In genomic region chr4:129582251-129582650, GRCm38 (mm10) we compare ENCODE assay signal across 31 mouse cellular contexts. TPM values are rescaled to one million over a fixed set of nuclear protein-coding genes. Genes with fewer than 3 reads are reported as not detected.
DNase-seq lines count a peak whose midpoint lies in the region; ATAC-seq and TF ChIP-seq lines count a peak whose summit lies in the region.
"Had no signal": no experiment of that assay in that cellular context is flagged by ENCODE, and none has a peak within 500 bp of the region (broad histone marks: within the 10 kb centered on the region; RNA-seq: fewer than 3 reads in every experiment).

No protein-coding gene starts in this region.

- DNase-seq in liver, postnatal 0 days = no peak
- DNase-seq in CH12.LX (ENCODE audit: extremely low read depth) (no peak), ES-E14 (ENCODE audit: low read depth, low spot score) (peak; percentile 45)
- DNase-seq in stomach, postnatal 0 days (ENCODE audit: low spot score) = no peak
- DNase-seq in forebrain, postnatal 0 days = no peak
- no peak for DNase-seq in limb, embryonic 10.5 days (ENCODE audit: low spot score)
- DNase-seq: adrenal gland, postnatal 36 days; cerebellum, adult 18-20 months; cerebellum, postnatal 10 days; gastrocnemius, postnatal 14 days; heart, adult 11 months; kidney, adult 11 months; kidney, postnatal 36 days; left cerebral cortex, postnatal 4 days; lung, postnatal 36 days; right cerebral cortex, postnatal 4 days; thymus, postnatal 14 days had no signal

- ATAC-seq in liver, postnatal 0 days = no peak
- ATAC-seq in liver, embryonic 12.5 days = no peak
- ATAC-seq in stomach, postnatal 0 days (ENCODE audit: low FRiP score, low TSS enrichment) = no peak
- no peak for ATAC-seq in forebrain, postnatal 0 days
- ATAC-seq: hindbrain, postnatal 0 days; midbrain, embryonic 16.5 days had no signal

- no peak for TF ChIP-seq EP300 in liver, postnatal 0 days (IDR thresholded peaks at IDR 0.05; ENCODE audit: low read depth)
- TF ChIP-seq EP300 in CH12.LX (IDR thresholded peaks at IDR 0.05; ENCODE audit: low read length) = no peak
- no peak for TF ChIP-seq EP300 in stomach, postnatal 0 days (optimal IDR thresholded peaks at IDR 0.05)

- peaks cover 12% of the 10 kb centered on the region for H3K4me1 ChIP-seq in liver, postnatal 0 days (ENCODE audit: insufficient read depth)
- peaks cover 28% of the 10 kb centered on the region for H3K4me1 ChIP-seq in liver, embryonic 12.5 days
- H3K4me1 ChIP-seq in CH12.LX (ENCODE audit: control insufficient read depth in 1 of 2, insufficient read depth in 2 of 2) (peaks cover 21 to 54% of the 10 kb centered on the region in 2 experiments), ES-E14 (ENCODE audit: control insufficient read depth in 2 of 2, insufficient read depth in 2 of 2, low read length in 2 of 2, poor library complexity in 1 of 2) (peaks cover 0 to 13% of the 10 kb centered on the region in 2 experiments; a peak in 1 of 4 replicates)
- H3K4me1 ChIP-seq in stomach, postnatal 0 days (replicated peaks; ENCODE audit: control insufficient read depth, insufficient read depth) = 0 out of 2 replicates have a peak, but pooled peaks cover 3% of the 10 kb centered on the region
- H3K4me1 ChIP-seq in forebrain, postnatal 0 days (ENCODE audit: insufficient read depth) = no peaks in the 10 kb centered on the region
- peaks cover 18% of the 10 kb centered on the region for H3K4me1 ChIP-seq in limb, embryonic 10.5 days

- in situ Hi-C loops in CH12.LX (cut with MboI; ENCODE audit: low pct_ligation_motif_present, low pct_unique_long_range_greater_than_20kb, low sequenced_read_pairs) (no loop called here), ES-E14 (cut with MboI; ENCODE audit: low sequenced_read_pairs in 2 of 2, unreplicated experiment in 2 of 2) (no loop called here)

- no peak overlapping the region for H3K9ac ChIP-seq in liver, postnatal 0 days (replicated peaks)
- H3K9ac ChIP-seq in liver, embryonic 12.5 days = no peak overlapping the region
- H3K9ac ChIP-seq in CH12.LX (ENCODE audit: insufficient read depth, low read depth) (no peak overlapping the region), ES-E14 (ENCODE audit: insufficient read depth, low read depth, low read length, poor library complexity, severe bottlenecking) (peak overlapping the region; percentile 47; the same call in 1 of the 2 replicates)
- H3K9ac ChIP-seq in stomach, postnatal 0 days (ENCODE audit: low read length) = no peak overlapping the region
- H3K9ac ChIP-seq in forebrain, postnatal 0 days = no peak overlapping the region
- H3K9ac ChIP-seq: embryonic facial prominence, embryonic 13.5 days; heart, embryonic 15.5 days; hindbrain, embryonic 12.5 days; kidney, embryonic 15.5 days; limb, embryonic 15.5 days; neural tube, embryonic 13.5 days had no signal

- no peak overlapping the region for H3K27ac ChIP-seq in liver, postnatal 0 days (ENCODE audit: low read depth)
- no peak overlapping the region for H3K27ac ChIP-seq in liver, embryonic 12.5 days
- no peak overlapping the region for H3K27ac ChIP-seq in CH12.LX (ENCODE audit: insufficient read depth, low read depth)
- no peak overlapping the region for H3K27ac ChIP-seq in ES-E14 (ENCODE audit: insufficient read depth, low read depth, low read length, poor library complexity, severe bottlenecking)
- no peak overlapping the region for H3K27ac ChIP-seq in stomach, postnatal 0 days (replicated peaks)
- H3K27ac ChIP-seq in forebrain, postnatal 0 days (ENCODE audit: low read depth, low read length) = no peak overlapping the region
- H3K27ac ChIP-seq in limb, embryonic 10.5 days = no peak overlapping the region
- H3K27ac ChIP-seq: embryonic facial prominence, embryonic 13.5 days; heart, embryonic 10.5 days; heart, embryonic 15.5 days; hindbrain, embryonic 12.5 days; hindbrain, postnatal 0 days; kidney, embryonic 15.5 days; limb, embryonic 15.5 days; neural tube, embryonic 13.5 days had no signal

- WGBS in liver, postnatal 0 days (ENCODE audit: insufficient replicate concordance) = 76% methylated on average over 1 of the region's 1 CpGs
- WGBS in liver, embryonic 12.5 days (ENCODE audit: insufficient replicate concordance) = 82% methylated on average over 1 of the region's 1 CpGs
- WGBS in stomach, postnatal 0 days = 90% methylated on average over 1 of the region's 1 CpGs
- WGBS in forebrain, postnatal 0 days = 81% methylated on average over 1 of the region's 1 CpGs
- 91% methylated on average over 1 of the region's 1 CpGs for WGBS in limb, embryonic 10.5 days

- H3K36me3 ChIP-seq in liver, postnatal 0 days (replicated peaks; ENCODE audit: insufficient read depth, low read length) = no peaks in the 10 kb centered on the region
- no peaks in the 10 kb centered on the region for H3K36me3 ChIP-seq in liver, embryonic 12.5 days
- no peaks in the 10 kb centered on the region for H3K36me3 ChIP-seq in CH12.LX (replicated peaks in 1 of 2; ENCODE audit: control insufficient read depth in 1 of 2, insufficient read depth in 1 of 2, low read length in 1 of 2)
- no peaks in the 10 kb centered on the region for H3K36me3 ChIP-seq in ES-E14 (ENCODE audit: control insufficient read depth, insufficient read depth, low read length, poor library complexity, severe bottlenecking)
- H3K36me3 ChIP-seq in stomach, postnatal 0 days (ENCODE audit: control insufficient read depth, insufficient read depth, low read length) = no peaks in the 10 kb centered on the region
- no peaks in the 10 kb centered on the region for H3K36me3 ChIP-seq in forebrain, postnatal 0 days (ENCODE audit: insufficient read depth)
- H3K36me3 ChIP-seq in limb, embryonic 10.5 days = no peaks in the 10 kb centered on the region
- H3K36me3 ChIP-seq: embryonic facial prominence, embryonic 13.5 days; heart, embryonic 10.5 days; heart, embryonic 15.5 days; hindbrain, embryonic 12.5 days; kidney, embryonic 15.5 days; limb, embryonic 15.5 days; neural tube, embryonic 13.5 days had no signal

- H3K27me3 ChIP-seq in liver, postnatal 0 days (ENCODE audit: insufficient read depth, low read length) = no peaks in the 10 kb centered on the region
- peaks cover 16% of the 10 kb centered on the region for H3K27me3 ChIP-seq in liver, embryonic 12.5 days (replicated peaks)
- no peaks in the 10 kb centered on the region for H3K27me3 ChIP-seq in CH12.LX (replicated peaks)
- no peaks in the 10 kb centered on the region for H3K27me3 ChIP-seq in stomach, postnatal 0 days (ENCODE audit: control insufficient read depth, insufficient read depth, low read length)
- H3K27me3 ChIP-seq in forebrain, postnatal 0 days (ENCODE audit: insufficient read depth, low read length) = no peaks in the 10 kb centered on the region
- 0 out of 2 replicates have a peak, but pooled peaks cover 4% of the 10 kb centered on the region for H3K27me3 ChIP-seq in limb, embryonic 10.5 days (ENCODE audit: low read depth, poor library complexity, severe bottlenecking)
- H3K27me3 ChIP-seq: embryonic facial prominence, embryonic 13.5 days; heart, embryonic 15.5 days; hindbrain, embryonic 12.5 days; kidney, embryonic 15.5 days; limb, embryonic 15.5 days; neural tube, embryonic 13.5 days had no signal

- H3K79me2 ChIP-seq in CH12.LX (replicated peaks; ENCODE audit: control insufficient read depth, extremely low read depth, insufficient read depth, poor library complexity, severe bottlenecking) = peaks cover 8% of the 10 kb centered on the region; the same call in 1 of the 2 replicates

- H3K9me3 ChIP-seq in liver, postnatal 0 days (ENCODE audit: low read length) = no peaks in the 10 kb centered on the region
- no peaks in the 10 kb centered on the region for H3K9me3 ChIP-seq in liver, embryonic 12.5 days (replicated peaks)
- H3K9me3 ChIP-seq in CH12.LX (replicated peaks; ENCODE audit: low read length) (no peaks in the 10 kb centered on the region), ES-E14 (ENCODE audit: control insufficient read depth, insufficient read depth, low read depth, low read length) (no peaks in the 10 kb centered on the region)
- no peaks in the 10 kb centered on the region for H3K9me3 ChIP-seq in stomach, postnatal 0 days (ENCODE audit: control insufficient read depth, low read length)
- H3K9me3 ChIP-seq in forebrain, postnatal 0 days (ENCODE audit: low read length) = no peaks in the 10 kb centered on the region
- no peaks in the 10 kb centered on the region for H3K9me3 ChIP-seq in limb, embryonic 10.5 days (replicated peaks)
- H3K9me3 ChIP-seq: embryonic facial prominence, embryonic 13.5 days; heart, embryonic 10.5 days; heart, embryonic 15.5 days; hindbrain, embryonic 12.5 days; kidney, embryonic 15.5 days; limb, embryonic 15.5 days; neural tube, embryonic 13.5 days had no signal

- H3K4me3 ChIP-seq in liver, postnatal 0 days (ENCODE audit: low read depth, low read length) = no peak overlapping the region
- no peak overlapping the region for H3K4me3 ChIP-seq in liver, embryonic 12.5 days
- no peak overlapping the region for H3K4me3 ChIP-seq in CH12.LX (replicated peaks in 1 of 3; ENCODE audit: low read depth in 2 of 3, low read length in 2 of 3, poor library complexity in 1 of 3)
- no peak overlapping the region for H3K4me3 ChIP-seq in ES-E14 (ENCODE audit: insufficient read depth in 1 of 2, low read depth in 1 of 2, low read length in 2 of 2, poor library complexity in 1 of 2, severe bottlenecking in 1 of 2)
- H3K4me3 ChIP-seq in stomach, postnatal 0 days (ENCODE audit: low read depth, low read length) = no peak overlapping the region
- no peak overlapping the region for H3K4me3 ChIP-seq in forebrain, postnatal 0 days (ENCODE audit: low read depth, low read length)
- no peak overlapping the region for H3K4me3 ChIP-seq in limb, embryonic 10.5 days
- H3K4me3 ChIP-seq: embryonic facial prominence, embryonic 13.5 days; heart, embryonic 10.5 days; heart, embryonic 15.5 days; hindbrain, embryonic 12.5 days; kidney, embryonic 15.5 days; limb, embryonic 15.5 days; neural tube, embryonic 13.5 days had no signal

- TF ChIP-seq RAD21 in CH12.LX (IDR thresholded peaks at IDR 0.05; ENCODE audit: low read depth, low read length) = no peak; the same call in 1 of the 2 replicates

- peak; percentile 20; the same call in 1 of the 2 replicates for TF ChIP-seq CTCF in liver, postnatal 0 days (IDR thresholded peaks at IDR 0.05; ENCODE audit: low read depth)
- peak; percentile 9 to 47; a peak in 2 of 4 replicates for TF ChIP-seq CTCF in CH12.LX (conservative IDR thresholded peaks at IDR 0.05 in 1 of 2, IDR thresholded peaks at IDR 0.05 in 1 of 2; ENCODE audit: low read depth in 2 of 2, low read length in 2 of 2)
- 0 out of 2 replicates have a peak, but pooled peaks have one; percentile 13 for TF ChIP-seq CTCF in stomach, postnatal 0 days (IDR thresholded peaks at IDR 0.05; ENCODE audit: low read depth)
- no peak for TF ChIP-seq CTCF in forebrain, postnatal 0 days (IDR thresholded peaks at IDR 0.05; ENCODE audit: low read depth)

- H3K4me2 ChIP-seq in liver, postnatal 0 days (ENCODE audit: low read depth, low read length) = no peak overlapping the region
- H3K4me2 ChIP-seq in liver, embryonic 12.5 days = no peak overlapping the region
- H3K4me2 ChIP-seq in CH12.LX (ENCODE audit: insufficient read depth, low read depth, poor library complexity, severe bottlenecking) = no peak overlapping the region
- no peak overlapping the region for H3K4me2 ChIP-seq in stomach, postnatal 0 days (replicated peaks; ENCODE audit: low read depth)
- H3K4me2 ChIP-seq in forebrain, postnatal 0 days (ENCODE audit: low read depth) = no peak overlapping the region
- H3K4me2 ChIP-seq: embryonic facial prominence, embryonic 13.5 days; heart, embryonic 15.5 days; hindbrain, embryonic 12.5 days; kidney, embryonic 15.5 days; limb, embryonic 15.5 days; midbrain, embryonic 11.5 days; neural tube, embryonic 13.5 days had no signal

- TF ChIP-seq POLR2A in CH12.LX (IDR thresholded peaks at IDR 0.05; ENCODE audit: low read depth, low read length) = no peak

- dilution Hi-C loops in CH12.LX (cut with MboI; ENCODE audit: extremely low pct_ligation_motif_present, extremely low pct_unique_long_range_greater_than_20kb, low sequenced_read_pairs) = no loop called here

RNA-seq across cellular contexts. Expression of gene Fam167b, which starts 3.9 kb away (rescaled TPM):
- 13.1 and 15.0 TPM in 2 replicates for polyA plus RNA-seq in liver, postnatal 0 days (2015; fragmentation: Nextera tagmentation; extraction: Ambion mirVana)
- 6.3 and 7.9 TPM in 2 replicates for polyA plus RNA-seq in liver, embryonic 12.5 days (2016; fragmentation: Nextera tagmentation; extraction: Ambion mirVana)
- 1.1 and 1.4 TPM in 2 replicates for total RNA-seq in CH12.LX (2012; rRNA removed)
- 0.49 TPM in 1 of 2 replicates, not detected in the other for total RNA-seq in CH12.LX (2014; rRNA removed)
- 0.82 and 1.2 TPM in 2 replicates for polyA plus RNA-seq in CH12.LX (2012; ENCODE audit: insufficient read length, low read depth)
- total RNA-seq in ES-E14 (2012; rRNA removed) = not detected in 2 replicates
- polyA plus RNA-seq in stomach, postnatal 0 days (2015; fragmentation: Nextera tagmentation; extraction: Ambion mirVana) = 1.2 and 1.9 TPM in 2 replicates
- total RNA-seq in forebrain, postnatal 0 days (2014; rRNA removed) = not detected in 2 replicates
- polyA plus RNA-seq in forebrain, postnatal 0 days (2015; fragmentation: Nextera tagmentation; extraction: Ambion mirVana) = 0.23 TPM in 1 of 2 replicates, not detected in the other
- polyA plus RNA-seq in limb, embryonic 10.5 days (2016; fragmentation: Nextera tagmentation; extraction: Ambion mirVana) = 2.6 and 5.1 TPM in 2 replicates
- total RNA-seq: common myeloid progenitor, adult 5-6 weeks; hindbrain, postnatal 0 days; left cerebral cortex, postnatal 4 days; megakaryocyte, adult 5-6 weeks had no signal
- polyA plus RNA-seq: testis, adult 2 months had no signal

RNA-seq across cellular contexts. Expression of gene Lck, which starts 8.8 kb away (rescaled TPM):
- 3.3 and 3.4 TPM in 2 replicates for polyA plus RNA-seq in liver, postnatal 0 days (2015; fragmentation: Nextera tagmentation; extraction: Ambion mirVana)
- polyA plus RNA-seq in liver, embryonic 12.5 days (2016; fragmentation: Nextera tagmentation; extraction: Ambion mirVana) = 4.1 and 5.1 TPM in 2 replicates
- total RNA-seq in CH12.LX (2012; rRNA removed) = 67.2 and 80.9 TPM in 2 replicates
- total RNA-seq in CH12.LX (2014; rRNA removed) = 64.6 and 70.0 TPM in 2 replicates
- polyA plus RNA-seq in CH12.LX (2012; ENCODE audit: insufficient read length, low read depth) = 138 and 177 TPM in 2 replicates
- total RNA-seq in ES-E14 (2012; rRNA removed) = 19.1 and 36.6 TPM in 2 replicates
- 1.7 and 1.9 TPM in 2 replicates for polyA plus RNA-seq in stomach, postnatal 0 days (2015; fragmentation: Nextera tagmentation; extraction: Ambion mirVana)
- 13.9 and 15.3 TPM in 2 replicates for total RNA-seq in forebrain, postnatal 0 days (2014; rRNA removed)
- 14.9 and 17.0 TPM in 2 replicates for polyA plus RNA-seq in forebrain, postnatal 0 days (2015; fragmentation: Nextera tagmentation; extraction: Ambion mirVana)
- 10.3 and 13.5 TPM in 2 replicates for polyA plus RNA-seq in limb, embryonic 10.5 days (2016; fragmentation: Nextera tagmentation; extraction: Ambion mirVana)

RNA-seq across cellular contexts. Expression of gene Eif3i, which starts 18.2 kb away (rescaled TPM):
- 119 and 125 TPM in 2 replicates for polyA plus RNA-seq in liver, postnatal 0 days (2015; fragmentation: Nextera tagmentation; extraction: Ambion mirVana)
- 219 and 226 TPM in 2 replicates for polyA plus RNA-seq in liver, embryonic 12.5 days (2016; fragmentation: Nextera tagmentation; extraction: Ambion mirVana)
- 667 and 673 TPM in 2 replicates for total RNA-seq in CH12.LX (2012; rRNA removed)
- 702 and 753 TPM in 2 replicates for total RNA-seq in CH12.LX (2014; rRNA removed)
- 418 and 446 TPM in 2 replicates for polyA plus RNA-seq in CH12.LX (2012; ENCODE audit: insufficient read length, low read depth)
- 297 and 328 TPM in 2 replicates for total RNA-seq in ES-E14 (2012; rRNA removed)
- polyA plus RNA-seq in stomach, postnatal 0 days (2015; fragmentation: Nextera tagmentation; extraction: Ambion mirVana) = 222 and 230 TPM in 2 replicates
- total RNA-seq in forebrain, postnatal 0 days (2014; rRNA removed) = 255 and 301 TPM in 2 replicates
- polyA plus RNA-seq in forebrain, postnatal 0 days (2015; fragmentation: Nextera tagmentation; extraction: Ambion mirVana) = 226 and 261 TPM in 2 replicates
- polyA plus RNA-seq in limb, embryonic 10.5 days (2016; fragmentation: Nextera tagmentation; extraction: Ambion mirVana) = 322 and 358 TPM in 2 replicates

RNA-seq across cellular contexts. Expression of gene Tmem234, which starts 18.2 kb away (rescaled TPM):
- polyA plus RNA-seq in liver, postnatal 0 days (2015; fragmentation: Nextera tagmentation; extraction: Ambion mirVana) = 81.7 and 93.9 TPM in 2 replicates
- 147 and 159 TPM in 2 replicates for polyA plus RNA-seq in liver, embryonic 12.5 days (2016; fragmentation: Nextera tagmentation; extraction: Ambion mirVana)
- total RNA-seq in CH12.LX (2012; rRNA removed) = 111 and 121 TPM in 2 replicates
- total RNA-seq in CH12.LX (2014; rRNA removed) = 97.6 and 104 TPM in 2 replicates
- polyA plus RNA-seq in CH12.LX (2012; ENCODE audit: insufficient read length, low read depth) = 112 and 113 TPM in 2 replicates
- 172 and 193 TPM in 2 replicates for total RNA-seq in ES-E14 (2012; rRNA removed)
- polyA plus RNA-seq in stomach, postnatal 0 days (2015; fragmentation: Nextera tagmentation; extraction: Ambion mirVana) = 168 and 169 TPM in 2 replicates
- total RNA-seq in forebrain, postnatal 0 days (2014; rRNA removed) = 151 and 155 TPM in 2 replicates
- 215 and 218 TPM in 2 replicates for polyA plus RNA-seq in forebrain, postnatal 0 days (2015; fragmentation: Nextera tagmentation; extraction: Ambion mirVana)
- 228 and 231 TPM in 2 replicates for polyA plus RNA-seq in limb, embryonic 10.5 days (2016; fragmentation: Nextera tagmentation; extraction: Ambion mirVana)

RNA-seq across cellular contexts. Expression of gene Dcdc2b, which starts 31.8 kb away (rescaled TPM):
- 0.54 and 0.71 TPM in 2 replicates for polyA plus RNA-seq in liver, postnatal 0 days (2015; fragmentation: Nextera tagmentation; extraction: Ambion mirVana)
- 0.51 and 1.3 TPM in 2 replicates for polyA plus RNA-seq in liver, embryonic 12.5 days (2016; fragmentation: Nextera tagmentation; extraction: Ambion mirVana)
- total RNA-seq in CH12.LX (2012; rRNA removed) = 0.59 and 1.6 TPM in 2 replicates
- not detected in 2 replicates for total RNA-seq in CH12.LX (2014; rRNA removed)
- 0.66 and 1.1 TPM in 2 replicates for polyA plus RNA-seq in CH12.LX (2012; ENCODE audit: insufficient read length, low read depth)
- 0.71 and 1.2 TPM in 2 replicates for total RNA-seq in ES-E14 (2012; rRNA removed)
- 0.65 and 0.75 TPM in 2 replicates for polyA plus RNA-seq in stomach, postnatal 0 days (2015; fragmentation: Nextera tagmentation; extraction: Ambion mirVana)
- 3.0 TPM in 1 of 2 replicates, not detected in the other for total RNA-seq in forebrain, postnatal 0 days (2014; rRNA removed)
- polyA plus RNA-seq in forebrain, postnatal 0 days (2015; fragmentation: Nextera tagmentation; extraction: Ambion mirVana) = 3.6 and 4.5 TPM in 2 replicates
- 1.7 and 1.8 TPM in 2 replicates for polyA plus RNA-seq in limb, embryonic 10.5 days (2016; fragmentation: Nextera tagmentation; extraction: Ambion mirVana)
- total RNA-seq: common myeloid progenitor, adult 5-6 weeks; hindbrain, postnatal 0 days had no signal
